Comparison of ENCODE assay signal across 8 mouse cellular contexts in genomic region chr6:45026011-45026682, GRCm38 (mm10). TPM values are rescaled to one million over a fixed set of nuclear protein-coding genes. Genes with fewer than 3 reads are reported as not detected.
DNase-seq lines count a peak whose midpoint lies in the region; ATAC-seq and TF ChIP-seq lines count a peak whose summit lies in the region.

No protein-coding gene starts in this region.

- H3K4me2 ChIP-seq in lung, embryonic 14.5 days, result no peak overlapping the region
- H3K4me2 ChIP-seq in embryonic facial prominence, embryonic 12.5 days (replicated peaks), result no peak overlapping the region
- no peak overlapping the region for H3K4me2 ChIP-seq in neural tube, embryonic 13.5 days

- no peak overlapping the region for H3K4me3 ChIP-seq in lung, embryonic 14.5 days (ENCODE audit: low read depth, low read length)
- no peak overlapping the region for H3K4me3 ChIP-seq in embryonic facial prominence, embryonic 12.5 days
- H3K4me3 ChIP-seq in neural tube, embryonic 13.5 days, result no peak overlapping the region

- peak; percentile 86 for DNase-seq in lung, embryonic 14.5 days
- DNase-seq in lung, postnatal 25 days (ENCODE audit: low spot score), result no peak
- peak; percentile 80 for DNase-seq in brain, adult 2 months (ENCODE audit: low read depth, low spot score)
- DNase-seq in induced T-regulatory cell, adult 2 months (ENCODE audit: low read depth), result peak; percentile 41
- peak; percentile 47 for DNase-seq in left cerebral cortex, postnatal 4 days
- DNase-seq in ovary, adult 18-20 months (ENCODE audit: low spot score), result no peak

- intact Hi-C loops in left cerebral cortex, postnatal 4 days (cut with DNase I), result loop anchor here (10.0 kb wide), 2 partner anchors 1331 to 1631 kb away; no protein-coding TSS in a partner anchor

- H3K9ac ChIP-seq in lung, embryonic 14.5 days, result no peak overlapping the region
- no peak overlapping the region for H3K9ac ChIP-seq in embryonic facial prominence, embryonic 12.5 days
- H3K9ac ChIP-seq in neural tube, embryonic 13.5 days, result no peak overlapping the region

- H3K36me3 ChIP-seq in lung, embryonic 14.5 days (ENCODE audit: insufficient read depth), result no peaks in the 10 kb centered on the region
- no peaks in the 10 kb centered on the region for H3K36me3 ChIP-seq in embryonic facial prominence, embryonic 12.5 days
- H3K36me3 ChIP-seq in neural tube, embryonic 13.5 days, result no peaks in the 10 kb centered on the region

- H3K4me1 ChIP-seq in lung, embryonic 14.5 days (ENCODE audit: insufficient read depth), result no peaks in the 10 kb centered on the region
- no peaks in the 10 kb centered on the region for H3K4me1 ChIP-seq in embryonic facial prominence, embryonic 12.5 days
- no peaks in the 10 kb centered on the region for H3K4me1 ChIP-seq in neural tube, embryonic 13.5 days (replicated peaks)

- ATAC-seq in lung, embryonic 14.5 days (ENCODE audit: insufficient read depth), result peak; percentile 75; the same call in 1 of the 2 replicates
- 0 out of 2 replicates have a peak, but pooled peaks have one; percentile 52 for ATAC-seq in embryonic facial prominence, embryonic 12.5 days (ENCODE audit: insufficient number of reproducible peaks, insufficient read depth, low FRiP score, low TSS enrichment)
- peak; percentile 78; the same call in 1 of the 2 replicates for ATAC-seq in neural tube, embryonic 13.5 days (ENCODE audit: low read depth)

- peak; percentile 89 for TF ChIP-seq CTCF in lung, embryonic 14.5 days (IDR thresholded peaks at IDR 0.05; ENCODE audit: low read depth)

- WGBS in lung, embryonic 14.5 days, result 18% methylated on average over 9 of the region's 9 CpGs
- 29% methylated on average over 9 of the region's 9 CpGs for WGBS in embryonic facial prominence, embryonic 12.5 days
- 30% methylated on average over 9 of the region's 9 CpGs for WGBS in neural tube, embryonic 13.5 days

- H3K27ac ChIP-seq in lung, embryonic 14.5 days (ENCODE audit: low read depth), result no peak overlapping the region
- no peak overlapping the region for H3K27ac ChIP-seq in embryonic facial prominence, embryonic 12.5 days
- H3K27ac ChIP-seq in neural tube, embryonic 13.5 days (replicated peaks), result no peak overlapping the region

- no peaks in the 10 kb centered on the region for H3K9me3 ChIP-seq in lung, embryonic 14.5 days (ENCODE audit: low read depth, low read length)
- H3K9me3 ChIP-seq in embryonic facial prominence, embryonic 12.5 days, result no peaks in the 10 kb centered on the region
- no peaks in the 10 kb centered on the region for H3K9me3 ChIP-seq in neural tube, embryonic 13.5 days

- no peaks in the 10 kb centered on the region for H3K27me3 ChIP-seq in lung, embryonic 14.5 days (ENCODE audit: insufficient read depth, low read length)
- H3K27me3 ChIP-seq in embryonic facial prominence, embryonic 12.5 days, result no peaks in the 10 kb centered on the region
- no peaks in the 10 kb centered on the region for H3K27me3 ChIP-seq in neural tube, embryonic 13.5 days

RNA-seq across cellular contexts. Expression of gene Cntnap2, which starts 33.0 kb away (rescaled TPM):
- polyA plus RNA-seq in lung, embryonic 14.5 days (2014; fragmentation: Nextera tagmentation; extraction: Ambion mirVana), result 0.81 and 1.0 TPM in 2 replicates
- polyA plus RNA-seq in embryonic facial prominence, embryonic 12.5 days (2016; fragmentation: Nextera tagmentation; extraction: Ambion mirVana), result 5.7 and 9.1 TPM in 2 replicates
- 100 to 1,000 TPM; 100 to 104 TPM for total RNA-seq in left cerebral cortex, postnatal 4 days (2021)
- 50.9 and 51.3 TPM in 2 replicates for polyA plus RNA-seq in neural tube, embryonic 13.5 days (2015; fragmentation: Nextera tagmentation; extraction: Ambion mirVana)

Comparison
In these comparisons a context has a peak if more than half of its experiments do, and no peak if none do; other contexts are left out.
1. DNase-seq: peak in lung, embryonic 14.5 days (single experiment), brain, adult 2 months (single experiment), induced T-regulatory cell, adult 2 months (single experiment) and left cerebral cortex, postnatal 4 days (single experiment); none in lung, postnatal 25 days (single experiment) and ovary, adult 18-20 months (single experiment).
2. Peak in every context shown above with its lines, with median percentiles within 50 percentile points of each other: ATAC-seq.